Mouse (Mus musculus): ENCODE measurements at regions not wholly inside any gene's neighbourhood (a gene's known extent, or its start where the extent isn't known, plus 50 kb on each side); places are given as distances from the start of the nearest gene placed in this dataset.

- WGBS, result 36% methylated on average over 3 of the region's 3 CpGs
- no peak overlapping the region for H3K27ac ChIP-seq (ENCODE audit: low read length)
Observed at GRCm38 (mm10) chr10:23488996-23489395, 138.4 kb upstream of the Eya4 start.

GRCm38 (mm10) chr10:23480474-23480873, 129.9 kb upstream of the Eya4 start:
- no peaks in the 10 kb centered on the region for H3K27me3 ChIP-seq (ENCODE audit: control insufficient read depth, insufficient read depth, low read length)
- no peak overlapping the region for H3K27ac ChIP-seq (ENCODE audit: low read length)
- no peaks in the 10 kb centered on the region for H3K36me3 ChIP-seq (ENCODE audit: control insufficient read depth, insufficient read depth, low read length)
- ATAC-seq (ENCODE audit: insufficient number of reproducible peaks, insufficient read depth, low FRiP score, low read depth), result no peak
- no peaks in the 10 kb centered on the region for H3K4me1 ChIP-seq (ENCODE audit: control insufficient read depth, insufficient read depth, low read length)
- H3K4me2 ChIP-seq (replicated peaks; ENCODE audit: low read depth, low read length), result no peak overlapping the region
- H3K4me3 ChIP-seq (ENCODE audit: low read depth, low read length), result no peak overlapping the region
- no peak overlapping the region for H3K9ac ChIP-seq (replicated peaks; ENCODE audit: low read depth, low read length)
- no peaks in the 10 kb centered on the region for H3K9me3 ChIP-seq (ENCODE audit: control insufficient read depth, low read depth, low read length)

More at GRCm38 (mm10) chr10:23488996-23489395, 138.4 kb upstream of the Eya4 start:
- no peak for ATAC-seq (ENCODE audit: insufficient number of reproducible peaks, insufficient read depth, low FRiP score, low read depth)
- H3K4me3 ChIP-seq (ENCODE audit: low read depth, low read length), result no peak overlapping the region
- no peaks in the 10 kb centered on the region for H3K27me3 ChIP-seq (ENCODE audit: control insufficient read depth, insufficient read depth, low read length)
- no peak overlapping the region for H3K9ac ChIP-seq (replicated peaks; ENCODE audit: low read depth, low read length)
- no peaks in the 10 kb centered on the region for H3K9me3 ChIP-seq (ENCODE audit: control insufficient read depth, low read depth, low read length)
- peaks cover 3% of the 10 kb centered on the region; the same call in 1 of the 2 replicates for H3K4me1 ChIP-seq (ENCODE audit: control insufficient read depth, insufficient read depth, low read length)
- no peak overlapping the region for H3K4me2 ChIP-seq (replicated peaks; ENCODE audit: low read depth, low read length)
- H3K36me3 ChIP-seq (ENCODE audit: control insufficient read depth, insufficient read depth, low read length), result no peaks in the 10 kb centered on the region

- 79% methylated on average over 2 of the region's 2 CpGs for WGBS
Observed at GRCm38 (mm10) chr10:23478902-23479301, 128.3 kb upstream of the Eya4 start.

GRCm38 (mm10) chr10:23477104-23477503, 126.5 kb upstream of the Eya4 start:
- Histone ChIP-seq H3K9ac (replicated peaks; ENCODE audit: low read depth, low read length) (no peak overlapping the region), H3K27me3 (ENCODE audit: control insufficient read depth, insufficient read depth, low read length) (no peaks in the 10 kb centered on the region), H3K4me3 (ENCODE audit: low read depth, low read length) (no peak overlapping the region), H3K9me3 (ENCODE audit: control insufficient read depth, low read depth, low read length) (no peaks in the 10 kb centered on the region), H3K4me2 (replicated peaks; ENCODE audit: low read depth, low read length) (no peak overlapping the region), H3K27ac (ENCODE audit: low read length) (no peak overlapping the region), H3K4me1 (ENCODE audit: control insufficient read depth, insufficient read depth, low read length) (no peaks in the 10 kb centered on the region), H3K36me3 (ENCODE audit: control insufficient read depth, insufficient read depth, low read length) (no peaks in the 10 kb centered on the region)
- 83% methylated on average over 4 of the region's 4 CpGs for WGBS
- no peak for ATAC-seq (ENCODE audit: insufficient number of reproducible peaks, insufficient read depth, low FRiP score, low read depth)

More at GRCm38 (mm10) chr10:23478902-23479301, 128.3 kb upstream of the Eya4 start:
- Histone ChIP-seq H3K36me3 (ENCODE audit: control insufficient read depth, insufficient read depth, low read length) (no peaks in the 10 kb centered on the region), H3K4me1 (ENCODE audit: control insufficient read depth, insufficient read depth, low read length) (no peaks in the 10 kb centered on the region), H3K27me3 (ENCODE audit: control insufficient read depth, insufficient read depth, low read length) (no peaks in the 10 kb centered on the region), H3K9me3 (ENCODE audit: control insufficient read depth, low read depth, low read length) (no peaks in the 10 kb centered on the region), H3K27ac (ENCODE audit: low read length) (no peak overlapping the region), H3K9ac (replicated peaks; ENCODE audit: low read depth, low read length) (no peak overlapping the region), H3K4me3 (ENCODE audit: low read depth, low read length) (no peak overlapping the region), H3K4me2 (replicated peaks; ENCODE audit: low read depth, low read length) (no peak overlapping the region)
- no peak for ATAC-seq (ENCODE audit: insufficient number of reproducible peaks, insufficient read depth, low FRiP score, low read depth)

GRCm38 (mm10) chr10:23450997-23451396, 100.4 kb upstream of the Eya4 start:
- Histone ChIP-seq H3K9ac (replicated peaks; ENCODE audit: low read depth, low read length) (no peak overlapping the region), H3K36me3 (ENCODE audit: control insufficient read depth, insufficient read depth, low read length) (no peaks in the 10 kb centered on the region), H3K27me3 (ENCODE audit: control insufficient read depth, insufficient read depth, low read length) (no peaks in the 10 kb centered on the region), H3K4me1 (ENCODE audit: control insufficient read depth, insufficient read depth, low read length) (no peaks in the 10 kb centered on the region), H3K4me3 (ENCODE audit: low read depth, low read length) (no peak overlapping the region), H3K9me3 (ENCODE audit: control insufficient read depth, low read depth, low read length) (no peaks in the 10 kb centered on the region), H3K27ac (ENCODE audit: low read length) (no peak overlapping the region), H3K4me2 (replicated peaks; ENCODE audit: low read depth, low read length) (no peak overlapping the region)
- WGBS, result 88% methylated on average over 3 of the region's 3 CpGs
- ATAC-seq (ENCODE audit: insufficient number of reproducible peaks, insufficient read depth, low FRiP score, low read depth), result no peak

- Histone ChIP-seq H3K4me2 (replicated peaks; ENCODE audit: low read depth, low read length) (no peak overlapping the region), H3K27me3 (ENCODE audit: control insufficient read depth, insufficient read depth, low read length) (no peaks in the 10 kb centered on the region), H3K9ac (replicated peaks; ENCODE audit: low read depth, low read length) (no peak overlapping the region), H3K36me3 (ENCODE audit: control insufficient read depth, insufficient read depth, low read length) (no peaks in the 10 kb centered on the region), H3K4me3 (ENCODE audit: low read depth, low read length) (no peak overlapping the region), H3K27ac (ENCODE audit: low read length) (no peak overlapping the region), H3K4me1 (ENCODE audit: control insufficient read depth, insufficient read depth, low read length) (no peaks in the 10 kb centered on the region), H3K9me3 (ENCODE audit: control insufficient read depth, low read depth, low read length) (no peaks in the 10 kb centered on the region)
- 87% methylated on average over 3 of the region's 3 CpGs for WGBS
- no peak for ATAC-seq (ENCODE audit: insufficient number of reproducible peaks, insufficient read depth, low FRiP score, low read depth)
Observed at GRCm38 (mm10) chr10:23450647-23450979, 100.0 kb upstream of the Eya4 start.

GRCm38 (mm10) chr10:23449860-23450646, 99.5 kb upstream of the Eya4 start:
- H3K27me3 ChIP-seq (ENCODE audit: control insufficient read depth, insufficient read depth, low read length), result no peaks in the 10 kb centered on the region
- H3K4me2 ChIP-seq (replicated peaks; ENCODE audit: low read depth, low read length), result no peak overlapping the region
- 50% methylated on average over 19 of the region's 19 CpGs for WGBS
- no peak for ATAC-seq (ENCODE audit: insufficient number of reproducible peaks, insufficient read depth, low FRiP score, low read depth)
- H3K27ac ChIP-seq (ENCODE audit: low read length), result no peak overlapping the region
- no peaks in the 10 kb centered on the region for H3K9me3 ChIP-seq (ENCODE audit: control insufficient read depth, low read depth, low read length)
- no peaks in the 10 kb centered on the region for H3K4me1 ChIP-seq (ENCODE audit: control insufficient read depth, insufficient read depth, low read length)
- no peak overlapping the region for H3K9ac ChIP-seq (replicated peaks; ENCODE audit: low read depth, low read length)
- H3K4me3 ChIP-seq (ENCODE audit: low read depth, low read length), result no peak overlapping the region
- no peaks in the 10 kb centered on the region for H3K36me3 ChIP-seq (ENCODE audit: control insufficient read depth, insufficient read depth, low read length)

- WGBS, result 48% methylated on average over 16 of the region's 16 CpGs
- Histone ChIP-seq H3K9ac (replicated peaks; ENCODE audit: low read depth, low read length) (no peak overlapping the region), H3K27me3 (ENCODE audit: control insufficient read depth, insufficient read depth, low read length) (no peaks in the 10 kb centered on the region), H3K9me3 (ENCODE audit: control insufficient read depth, low read depth, low read length) (no peaks in the 10 kb centered on the region), H3K4me1 (ENCODE audit: control insufficient read depth, insufficient read depth, low read length) (no peaks in the 10 kb centered on the region), H3K4me2 (replicated peaks; ENCODE audit: low read depth, low read length) (no peak overlapping the region), H3K27ac (ENCODE audit: low read length) (no peak overlapping the region), H3K36me3 (ENCODE audit: control insufficient read depth, insufficient read depth, low read length) (no peaks in the 10 kb centered on the region), H3K4me3 (ENCODE audit: low read depth, low read length) (no peak overlapping the region)
- no peak for ATAC-seq (ENCODE audit: insufficient number of reproducible peaks, insufficient read depth, low FRiP score, low read depth)
Observed at GRCm38 (mm10) chr10:23448976-23449859, 98.6 kb upstream of the Eya4 start.

Measured in stomach, embryonic 14.5 days (tissue).